Mouse (Mus musculus) right cerebral cortex, adult 18-20 months (tissue): ENCODE measurements around the gene Hdac9.

Experiments
- DNase-seq: peaks from one replicate; pipeline ENCODE4 v3.0.0; 2022; ENCODE audit warnings: mixed read lengths

Gene Hdac9

GRCm38 (mm10) chr12:34579220-34579619 lies 337.7 kb downstream of the Hdac9 start:
- no peak for DNase-seq

- DNase-seq, result no peak
Measured at GRCm38 (mm10) chr12:34571069-34571468, 345.8 kb downstream of the Hdac9 start.

- DNase-seq, result no peak
Measured at GRCm38 (mm10) chr12:34569472-34569871, 347.4 kb downstream of the Hdac9 start.

- no peak for DNase-seq
Measured at GRCm38 (mm10) chr12:34569052-34569451, 347.8 kb downstream of the Hdac9 start.

- no peak for DNase-seq
Measured at GRCm38 (mm10) chr12:34562331-34562730, 354.6 kb downstream of the Hdac9 start.

GRCm38 (mm10) chr12:34559001-34559400 lies 357.9 kb downstream of the Hdac9 start:
- no peak for DNase-seq

GRCm38 (mm10) chr12:34554803-34555202 lies 362.1 kb downstream of the Hdac9 start:
- no peak for DNase-seq

- no peak for DNase-seq
Measured at GRCm38 (mm10) chr12:34550268-34550667, 366.6 kb downstream of the Hdac9 start.

GRCm38 (mm10) chr12:34529165-34529545 lies 387.7 kb downstream of the Hdac9 start:
- peak; percentile 88 for DNase-seq

GRCm38 (mm10) chr12:34528201-34529164 lies 388.4 kb downstream of the Hdac9 start:
- peak; percentile 58 for DNase-seq

- DNase-seq, result no peak
Measured at GRCm38 (mm10) chr12:34527761-34528160, 389.1 kb downstream of the Hdac9 start.

- no peak for DNase-seq
Measured at GRCm38 (mm10) chr12:34521468-34521867, 395.4 kb downstream of the Hdac9 start.

GRCm38 (mm10) chr12:34516769-34517562 lies 399.9 kb downstream of the Hdac9 start:
- DNase-seq, result no peak

GRCm38 (mm10) chr12:34506345-34506744 lies 410.6 kb downstream of the Hdac9 start:
- DNase-seq, result no peak

GRCm38 (mm10) chr12:34498751-34499626 lies 417.9 kb downstream of the Hdac9 start:
- no peak for DNase-seq

- no peak for DNase-seq
Measured at GRCm38 (mm10) chr12:34498331-34498730, 418.6 kb downstream of the Hdac9 start.

GRCm38 (mm10) chr12:34497702-34498101 lies 419.2 kb downstream of the Hdac9 start:
- peak; percentile 57 for DNase-seq

- DNase-seq, result peak; percentile 31
Measured at GRCm38 (mm10) chr12:34495940-34496339, 421.0 kb downstream of the Hdac9 start.

GRCm38 (mm10) chr12:34489629-34490028 lies 427.3 kb downstream of the Hdac9 start:
- DNase-seq, result no peak

- DNase-seq, result no peak
Measured at GRCm38 (mm10) chr12:34487666-34488065, 429.2 kb downstream of the Hdac9 start.

GRCm38 (mm10) chr12:34487021-34487420 lies 429.9 kb downstream of the Hdac9 start:
- DNase-seq, result no peak

GRCm38 (mm10) chr12:34486016-34486415 lies 430.9 kb downstream of the Hdac9 start:
- no peak for DNase-seq

- DNase-seq, result no peak
Measured at GRCm38 (mm10) chr12:34481702-34482101, 435.2 kb downstream of the Hdac9 start.
